Mouse (Mus musculus) layer of hippocampus, adult 6 months (tissue): Measurements from ENCODE around the gene Sema3c. TPM values are rescaled to one million over a fixed set of nuclear protein-coding genes. Genes with fewer than 3 reads are reported as not detected.

Source experiments
- long read RNA-seq, 2 experiments: library from polyadenylated mRNA; unstranded; transcript quantifications; one replicate each; pipeline ENCODE4 v2.0.0; 2019 to 2020
- polyA plus RNA-seq: library from polyadenylated mRNA; unstranded; fragments of <200 nt; fragmentation: Nextera tagmentation; gene quantifications from 2 replicates; pipeline ENCODE4 v1.2.3, GENCODE M21; 2021

The Sema3c gene
- polyA plus RNA-seq: 12.2 and 15.6 TPM in 2 replicates
- long read RNA-seq, experiment 1, full-length matches to known transcripts: 5 of 9 reads
- long read RNA-seq, experiment 1, partial matches to known transcripts: 1 of 9 reads
- long read RNA-seq, experiment 1, other reads (novel, unspliced or antisense): 3 of 9 reads
- long read RNA-seq, experiment 2, full-length matches to known transcripts: 53 of 65 reads
- long read RNA-seq, experiment 2, partial matches to known transcripts: 9 of 65 reads
- long read RNA-seq, experiment 2, other reads (novel, unspliced or antisense): 3 of 65 reads

DNA sequence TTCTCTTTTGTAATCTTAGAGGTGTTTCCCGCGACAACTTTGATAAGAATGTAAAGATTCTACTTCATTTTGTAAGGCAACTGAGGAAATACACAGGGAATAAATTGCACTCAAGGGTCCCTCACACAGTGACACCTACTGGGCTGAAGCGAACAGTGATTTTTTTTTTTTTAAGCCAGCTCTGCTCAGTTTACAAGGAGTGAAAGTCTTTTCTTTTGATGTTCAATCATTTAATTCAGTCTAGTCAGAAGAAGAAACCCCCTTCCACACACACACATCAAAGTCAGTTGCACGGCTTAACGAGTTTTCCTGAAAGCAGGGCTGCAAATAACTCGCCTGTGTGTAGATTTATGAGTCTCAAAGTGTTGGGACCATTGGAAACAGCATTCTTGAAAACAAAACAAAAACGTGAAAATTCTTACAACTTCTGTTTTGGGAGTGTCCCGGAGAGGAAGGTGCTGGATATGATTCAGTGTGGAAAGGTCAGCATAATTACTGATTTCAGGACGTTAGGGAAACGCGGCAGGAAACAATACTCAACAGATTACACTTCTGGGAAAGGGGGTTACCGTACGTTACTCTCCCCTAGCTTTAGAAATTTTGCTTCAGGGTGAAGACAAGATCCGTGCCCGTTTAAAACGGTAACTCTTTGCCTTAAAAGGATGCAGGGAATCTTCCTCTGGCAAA is at the start of gene Sema3c:
Gene Sema3c (plus strand): TSS at position 588 of the 687 bp plus-strand sequence.

Other genes starting within 250 kb of the Sema3c start
- not detected in 2 replicates for gene Speer4f2, start 201.1 kb upstream of the Sema3c start, polyA plus RNA-seq
- not detected in 2 replicates for gene Speer4f1, start 98.2 kb upstream of the Sema3c start, polyA plus RNA-seq